Mouse (Mus musculus): ENCODE results near the gene Rhoa.
A peak's percentile ranks its signal among the peaks of the same experiment; 100 is the strongest.

GRCm38 (mm10) chr9:108278697-108279450, 27.1 kb upstream of the Rhoa start:
- TF ChIP-seq CTCF (IDR thresholded peaks at IDR 0.05; ENCODE audit: low read depth, low read length) = peak; percentile 76
- TF ChIP-seq GATA1 (IDR thresholded peaks at IDR 0.05; ENCODE audit: borderline replicate concordance, low read length) = no peak
- TF ChIP-seq POLR2AphosphoS5 (IDR thresholded peaks at IDR 0.05; ENCODE audit: insufficient replicate concordance, low read depth, low read length) = no peak
- TF ChIP-seq GATA2 (IDR thresholded peaks at IDR 0.05; ENCODE audit: borderline replicate concordance, low read depth, low read length) = no peak
